Mouse (Mus musculus): ENCODE measurements at regions not wholly inside any gene's neighbourhood (a gene's known extent, or its start where the extent isn't known, plus 50 kb on each side); places are given as distances from the start of the nearest gene placed in this dataset.

DNA sequence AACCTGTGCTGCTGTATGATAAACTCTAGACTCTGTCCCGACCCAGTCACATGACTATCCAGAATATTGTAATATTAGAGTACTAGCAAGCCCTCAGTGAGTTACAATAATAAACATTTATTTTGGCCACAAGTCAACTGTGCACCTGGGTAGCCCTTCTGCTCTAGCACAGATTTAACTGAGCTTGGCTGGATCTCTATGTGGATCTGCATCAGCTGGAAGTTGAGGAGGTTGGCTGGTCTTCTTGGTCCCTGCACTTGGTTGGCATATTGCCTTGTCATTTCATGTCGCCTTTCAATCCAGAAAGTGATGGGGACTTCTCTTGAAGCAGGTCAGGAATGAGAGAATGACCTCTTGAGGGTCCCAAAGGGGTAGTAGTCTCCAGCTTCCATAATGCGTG lies 191.5 kb downstream of the Kctd12 start:
- TF ChIP-seq POLR2A (IDR thresholded peaks at IDR 0.05; ENCODE audit: insufficient read length, low read depth) (no peak), TCF3 (IDR thresholded peaks at IDR 0.05; ENCODE audit: insufficient read length, low read depth) (no peak), E2F4 (IDR thresholded peaks at IDR 0.05; ENCODE audit: insufficient read depth) (no peak), MYOG (IDR thresholded peaks at IDR 0.05; ENCODE audit: control insufficient read depth in 1 of 3, insufficient read depth in 1 of 3, insufficient read length in 2 of 3, low read depth in 2 of 3) (no peak)

Measured in myocyte (in vitro differentiated cells).